Mouse (Mus musculus) layer of hippocampus, postnatal 25 days (tissue): ENCODE data around the gene Gm49387. TPM values are rescaled to one million over a fixed set of nuclear protein-coding genes. Genes with fewer than 3 reads are reported as not detected.
A peak's percentile ranks its signal among the peaks of the same experiment; 100 is the strongest.

ENCODE experiments used
- DNase-seq, 2 experiments: peaks; one replicate each; pipeline ENCODE4 v3.0.0; 2022; ENCODE audit warnings: mixed read lengths in 2 of 2, low spot score in 1 of 2; ENCODE audit errors: extremely low spot score in 1 of 2
- total RNA-seq, 2 experiments: library from RNA; stranded (reverse); gene quantifications; 2 replicates each; pipeline ENCODE4 v1.2.3; 2021

The Gm49387 gene
- total RNA-seq, 2 experiments from 2014 or later, result not detected

DNA sequence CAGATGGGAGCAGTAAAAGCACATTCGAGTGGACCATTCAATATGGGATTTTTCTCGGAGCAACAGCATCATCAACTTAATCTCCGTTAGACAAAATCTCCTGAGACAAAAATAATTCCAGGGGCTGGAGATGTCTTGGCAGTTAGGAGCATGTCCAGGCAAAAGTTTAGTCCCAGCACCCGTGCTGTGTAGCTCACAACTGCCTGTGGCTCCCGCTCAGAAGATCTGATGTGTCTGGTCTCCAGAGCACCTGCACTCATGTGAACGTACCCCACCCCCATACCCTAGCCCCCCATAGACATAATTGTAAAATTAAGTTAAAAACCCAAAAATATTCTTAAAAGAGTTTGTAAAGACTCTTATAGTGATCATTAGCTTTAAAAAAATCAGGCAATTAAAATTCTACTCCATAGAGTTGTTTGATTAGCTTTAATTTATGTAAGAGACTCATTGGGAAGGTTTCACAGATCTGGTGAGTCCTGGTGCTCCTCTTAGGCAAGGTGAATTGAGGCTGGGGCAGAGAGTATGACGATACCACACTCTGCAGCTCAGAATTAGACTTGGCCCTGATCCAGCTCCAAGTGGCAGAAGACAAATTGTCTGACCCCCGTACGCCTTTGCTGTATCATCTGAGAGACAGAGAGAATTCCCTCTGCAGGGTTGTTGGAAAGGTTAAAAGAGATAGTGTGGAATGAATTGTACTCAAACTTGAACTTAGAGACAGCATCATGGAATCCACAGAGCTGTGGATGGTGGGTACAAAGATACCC, 62.5 kb downstream of the Gm49387 start:
- no peak for DNase-seq

DNA sequence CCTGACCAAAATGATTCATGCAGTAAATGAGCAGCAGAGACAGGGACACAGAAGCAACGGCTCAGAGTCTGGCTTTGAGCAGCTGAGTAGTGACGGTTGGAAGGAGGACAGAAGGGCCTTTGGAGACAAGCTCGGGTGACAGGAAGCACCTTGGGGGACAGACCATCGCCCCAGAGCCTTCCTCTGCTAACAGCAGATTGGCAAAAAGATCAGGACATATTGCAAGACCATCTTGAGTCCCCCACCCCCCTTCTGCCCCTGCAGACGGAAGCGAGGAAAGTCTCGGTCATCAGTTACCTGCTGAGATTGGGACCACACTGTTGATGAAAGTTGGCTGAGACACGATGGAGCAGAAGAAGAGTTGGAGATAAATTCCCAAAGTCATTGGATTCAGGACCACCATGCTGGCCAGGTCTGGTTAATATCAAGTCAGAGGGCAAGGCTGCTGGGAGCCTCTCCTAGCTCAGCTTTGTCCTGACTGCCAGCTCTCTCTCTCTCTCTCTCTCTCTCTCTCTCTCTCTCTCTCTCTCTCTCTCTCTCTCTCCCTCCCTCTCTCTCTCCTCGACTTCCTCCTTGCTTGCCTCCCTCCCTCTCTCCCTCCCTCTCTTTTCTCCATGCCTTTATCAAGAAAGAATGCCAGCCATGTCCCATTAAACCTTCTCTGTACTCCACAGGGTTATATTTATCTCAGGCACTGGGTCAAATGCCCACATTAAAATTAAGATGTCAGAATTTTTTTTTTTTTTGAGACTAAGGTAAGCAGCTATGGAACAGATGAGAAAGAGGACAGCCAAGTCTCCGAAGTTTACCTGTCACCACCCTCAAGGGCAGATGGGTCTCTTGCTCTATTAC, 63.6 kb downstream of the Gm49387 start:
- DNase-seq, result no peak

DNA sequence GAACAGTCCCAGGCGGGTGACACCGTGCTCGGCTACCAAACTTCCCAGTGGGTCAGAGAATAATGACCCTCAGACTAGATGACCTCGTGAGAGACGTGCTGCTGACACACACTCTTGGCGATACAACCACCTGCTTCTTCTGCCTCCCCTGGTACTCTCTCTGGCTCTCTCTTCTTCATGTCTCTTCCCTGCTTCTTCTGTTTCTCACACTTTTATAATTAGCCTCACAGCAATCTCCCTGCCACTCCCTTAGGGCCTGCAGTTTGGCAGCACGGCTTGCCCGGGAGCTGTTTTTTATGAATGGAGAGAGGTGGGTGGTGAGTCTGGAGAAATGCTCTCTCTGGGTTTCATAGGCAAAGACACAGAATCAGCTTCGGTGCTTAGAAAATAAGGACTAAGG, 64.8 kb downstream of the Gm49387 start:
- no peak for DNase-seq

DNA sequence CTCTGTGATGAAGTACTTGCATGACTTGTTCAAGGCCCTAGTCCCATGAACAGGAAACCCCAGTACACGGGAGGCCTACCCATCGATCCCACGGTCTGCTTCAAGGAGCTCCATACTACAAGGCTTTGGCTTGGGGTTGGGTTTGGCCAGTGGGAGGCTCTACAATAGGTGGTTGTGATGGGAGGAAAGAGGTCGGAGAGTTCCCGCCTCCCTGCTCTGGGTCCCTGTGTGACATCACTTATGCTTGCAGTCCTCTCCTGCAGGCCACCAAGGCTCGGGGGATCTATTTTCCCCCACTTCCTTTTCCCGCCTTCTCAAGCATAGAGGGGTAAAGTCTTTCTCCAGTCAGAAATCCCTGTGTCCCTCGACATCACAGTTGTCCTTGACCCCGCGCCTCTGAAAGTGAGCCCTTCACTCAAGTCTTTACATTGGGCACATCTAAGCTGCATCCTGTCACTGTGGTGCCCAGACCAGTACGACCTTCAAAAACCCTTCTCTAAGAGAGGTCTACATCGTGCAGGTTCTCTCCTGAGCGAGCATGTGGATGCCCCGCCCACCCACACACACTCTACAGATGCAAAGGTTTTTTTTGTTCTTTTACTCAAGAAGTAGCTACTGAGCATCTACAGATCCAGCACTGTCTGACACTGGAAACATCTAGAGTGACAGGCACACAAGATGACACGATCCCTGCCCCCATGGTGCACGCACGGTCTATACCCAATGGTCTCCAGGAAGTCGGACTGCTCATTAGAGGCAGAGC, 65.6 kb downstream of the Gm49387 start:
- DNase-seq, result no peak

DNA sequence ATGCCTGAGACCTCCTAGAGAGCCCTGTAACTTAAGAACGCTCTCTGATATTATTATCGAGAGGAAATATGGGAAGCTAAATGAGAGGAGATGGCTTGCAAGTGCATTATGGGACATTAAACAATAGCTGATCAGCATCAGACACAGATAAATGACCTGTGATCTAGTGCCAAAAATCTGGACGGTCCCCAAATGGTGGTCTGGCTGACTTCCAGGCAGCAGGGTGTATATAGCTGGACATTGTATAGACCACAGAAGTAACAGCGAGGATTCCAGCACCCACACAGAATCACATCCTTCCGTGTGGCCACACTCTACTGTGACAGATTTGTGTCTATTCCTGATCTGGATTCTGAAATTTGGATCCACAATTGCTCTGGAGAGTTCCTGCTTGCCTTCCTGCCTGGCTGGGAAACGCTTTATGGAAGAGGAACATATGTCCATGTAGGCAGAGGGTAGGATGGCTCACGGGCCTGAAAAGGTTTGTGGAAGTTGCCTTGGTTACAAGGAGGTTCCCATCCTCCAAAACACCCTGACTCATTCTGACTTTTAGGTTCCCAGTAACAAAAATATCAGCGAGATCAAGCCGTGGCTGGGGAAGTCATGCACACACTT, 68.0 kb downstream of the Gm49387 start:
- peak; percentile 12 to 18 for DNase-seq

DNA sequence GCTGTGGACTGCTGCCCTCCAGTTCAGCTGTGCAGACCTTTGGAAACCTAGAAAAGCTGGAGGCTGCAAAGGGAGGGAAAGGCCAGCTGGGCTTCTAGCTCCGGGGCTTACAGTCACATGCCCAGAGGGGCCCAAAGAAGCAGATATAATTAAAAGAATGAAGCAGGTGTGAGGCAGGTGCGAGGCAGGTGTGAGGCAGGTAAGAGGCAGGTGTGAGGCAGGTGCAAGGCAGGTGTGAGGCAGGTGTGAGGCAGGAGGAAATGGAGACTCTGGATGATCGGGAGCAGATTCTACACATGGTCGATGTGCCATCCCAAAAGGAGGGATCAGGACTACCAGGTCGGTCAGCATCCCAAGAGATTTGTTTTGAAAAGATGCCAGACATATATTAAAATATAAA, 69.3 kb downstream of the Gm49387 start:
- DNase-seq, result no peak

DNA sequence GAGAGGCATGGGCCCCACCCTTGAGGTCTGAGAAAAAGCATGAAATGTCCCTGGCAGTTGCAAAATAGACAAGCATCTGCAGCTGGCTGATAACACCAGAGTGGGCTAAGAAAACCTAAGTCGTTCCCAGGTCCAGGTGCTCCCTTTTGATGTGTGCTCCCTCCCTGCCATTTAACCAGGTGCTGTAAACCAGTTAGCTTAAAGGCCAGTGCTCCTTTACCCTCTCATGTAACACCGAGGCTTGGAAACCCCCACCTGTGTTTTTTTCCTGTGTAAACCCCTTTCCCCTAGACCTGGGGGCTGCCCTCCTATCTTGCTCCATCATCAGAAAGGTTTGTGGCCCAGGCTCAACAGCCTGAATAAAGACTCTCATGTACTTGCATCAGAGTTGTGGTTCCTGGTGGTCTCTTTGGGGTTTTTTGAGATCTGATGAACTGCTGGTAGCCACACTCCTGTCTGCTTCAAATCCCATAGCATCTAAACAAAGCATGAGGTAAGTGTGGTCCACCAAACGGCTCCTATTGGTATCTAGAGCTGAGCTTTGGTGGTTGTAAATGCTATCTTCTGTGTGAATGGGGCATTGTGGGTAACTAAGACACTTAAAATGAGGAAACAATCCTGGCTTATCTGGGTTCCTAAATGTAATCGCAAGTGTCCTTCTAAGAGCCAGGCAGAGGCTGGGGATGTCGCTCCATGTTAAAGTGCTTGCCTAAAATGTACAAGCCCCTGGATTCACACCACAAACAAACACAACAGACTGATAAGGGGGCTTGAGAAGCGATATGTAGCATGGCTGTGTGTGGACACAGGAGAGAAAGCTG, 70.3 kb downstream of the Gm49387 start:
- DNase-seq, result no peak

DNA sequence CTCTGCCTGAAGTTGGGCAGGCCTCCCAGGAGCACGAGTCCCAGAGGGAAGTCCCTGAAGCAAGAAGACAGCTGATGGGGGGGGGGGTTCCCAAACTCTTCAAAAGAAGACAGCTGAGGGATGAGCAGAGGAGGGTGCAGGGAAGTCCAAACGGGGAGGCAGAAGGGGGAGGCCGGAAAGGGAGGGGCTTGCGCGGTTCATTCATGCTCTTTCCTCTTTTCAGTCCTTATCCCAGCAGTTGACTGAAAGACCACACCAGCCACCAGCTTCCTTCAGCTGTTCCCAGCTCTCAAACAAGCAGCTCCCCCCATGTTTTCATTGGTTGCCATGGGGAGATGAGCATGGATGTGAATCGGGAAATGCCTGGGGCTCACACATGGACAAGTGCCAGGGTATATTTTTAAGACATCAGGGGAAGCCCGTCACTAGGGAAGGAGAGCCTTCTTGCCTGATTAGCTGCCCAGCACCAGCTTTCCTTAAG, 71.5 kb downstream of the Gm49387 start:
- DNase-seq, result no peak

DNA sequence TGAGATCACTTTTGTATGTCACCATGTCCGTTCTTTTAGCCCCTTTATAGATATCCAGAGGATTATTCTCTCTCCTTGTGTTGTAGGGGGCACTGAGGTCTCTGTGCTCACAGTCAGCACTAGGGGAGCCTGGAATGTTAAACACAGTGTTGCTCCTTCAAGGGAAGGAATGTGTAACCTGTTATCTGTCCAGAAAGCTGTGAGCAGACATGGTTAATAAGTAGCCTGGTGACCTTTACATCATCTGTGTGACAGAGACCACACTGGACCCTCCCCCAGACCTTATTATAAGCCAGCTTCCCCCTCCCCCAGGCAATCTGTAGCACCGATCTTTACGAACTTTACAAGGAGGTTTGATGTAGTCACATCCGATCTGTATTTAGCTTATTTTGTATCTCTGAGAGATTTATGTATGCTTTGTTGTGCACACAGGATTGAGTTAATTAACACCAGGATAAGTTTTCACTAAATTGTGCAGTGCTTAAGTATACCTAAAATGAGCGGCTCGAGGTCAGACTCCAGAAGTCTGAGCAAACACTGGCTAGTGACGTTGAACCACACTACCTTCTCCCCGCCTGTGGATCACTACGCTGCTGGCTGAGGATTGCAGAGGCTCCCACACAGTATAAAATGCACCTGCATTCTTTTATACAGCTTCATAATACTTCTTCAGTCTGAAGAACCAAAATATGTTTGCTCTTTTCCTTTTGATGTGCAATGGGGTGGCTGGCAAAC, 75.0 kb downstream of the Gm49387 start:
- DNase-seq, result no peak

DNA sequence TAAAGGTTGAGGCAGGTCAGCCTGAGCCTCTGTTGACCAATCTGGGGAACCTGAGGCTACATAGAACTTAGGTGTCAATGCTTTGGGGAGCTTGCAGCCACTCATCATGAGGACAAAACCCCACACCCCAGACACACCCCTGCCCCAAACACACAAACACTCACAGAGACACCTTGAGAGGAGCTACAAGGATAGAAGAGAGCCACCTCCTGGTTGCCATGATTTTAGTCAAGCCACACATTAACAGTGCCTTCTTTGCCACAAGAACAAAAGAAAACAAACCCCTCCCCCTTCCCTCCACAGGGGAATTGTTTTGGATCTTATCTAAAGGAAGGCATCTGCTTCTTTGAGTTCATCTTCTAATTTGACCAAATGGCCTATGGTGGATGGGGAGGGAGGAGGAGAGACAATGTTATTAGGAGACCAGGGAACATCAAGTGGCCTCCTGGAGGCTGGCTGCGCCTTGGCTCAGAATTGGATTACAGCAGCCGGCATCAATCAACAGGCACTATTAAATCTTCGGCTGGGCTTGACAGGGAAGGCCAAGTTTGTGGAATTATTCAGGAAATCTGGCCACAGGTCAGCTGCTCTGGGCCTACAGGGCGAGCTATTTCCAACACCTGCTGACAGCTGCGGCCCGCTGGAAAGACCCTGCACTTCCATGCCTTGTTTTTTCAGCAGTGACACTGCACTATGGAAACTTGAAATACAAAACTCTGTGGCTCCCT, 76.1 kb downstream of the Gm49387 start:
- no peak for DNase-seq

DNA sequence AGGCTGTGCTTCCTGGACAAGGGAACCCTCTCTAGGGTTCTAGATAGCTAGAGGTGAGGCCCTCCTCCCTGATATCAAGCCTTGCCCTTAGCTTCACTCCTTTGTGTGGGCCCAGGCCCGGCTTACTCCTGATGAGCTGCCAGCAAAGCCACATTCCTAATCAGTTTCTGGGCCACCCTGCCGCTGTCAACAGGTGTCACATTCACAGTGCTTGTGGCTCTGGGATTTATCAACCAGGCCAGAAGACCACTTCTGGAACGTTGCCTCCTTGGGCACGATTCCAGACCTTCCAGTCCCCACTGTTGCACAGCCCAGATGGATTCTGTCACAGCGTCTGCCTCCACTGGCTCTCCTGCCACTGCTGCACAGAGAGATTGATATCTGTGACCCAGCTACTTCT, 79.8 kb downstream of the Gm49387 start:
- no peak for DNase-seq

DNA sequence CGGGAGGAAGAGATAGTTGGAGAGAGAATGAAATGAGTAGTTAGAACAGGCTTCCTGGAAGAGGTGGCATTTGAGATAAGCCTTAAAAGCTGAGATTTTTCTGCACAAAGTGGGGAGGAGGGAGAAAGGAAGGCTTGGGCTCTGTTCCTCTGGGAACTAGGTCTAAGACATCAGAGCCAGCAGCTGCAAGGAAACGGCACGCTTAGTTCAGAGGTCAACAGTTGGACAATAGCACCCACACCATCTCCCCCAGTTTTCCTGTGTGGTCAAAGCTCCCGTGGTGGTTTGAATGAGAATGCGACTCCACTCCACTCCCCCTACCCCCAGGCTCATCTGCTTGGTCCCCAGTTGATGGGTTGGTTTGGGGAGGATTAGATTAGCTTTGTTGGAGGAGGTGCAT, 81.5 kb downstream of the Gm49387 start:
- DNase-seq, result no peak

DNA sequence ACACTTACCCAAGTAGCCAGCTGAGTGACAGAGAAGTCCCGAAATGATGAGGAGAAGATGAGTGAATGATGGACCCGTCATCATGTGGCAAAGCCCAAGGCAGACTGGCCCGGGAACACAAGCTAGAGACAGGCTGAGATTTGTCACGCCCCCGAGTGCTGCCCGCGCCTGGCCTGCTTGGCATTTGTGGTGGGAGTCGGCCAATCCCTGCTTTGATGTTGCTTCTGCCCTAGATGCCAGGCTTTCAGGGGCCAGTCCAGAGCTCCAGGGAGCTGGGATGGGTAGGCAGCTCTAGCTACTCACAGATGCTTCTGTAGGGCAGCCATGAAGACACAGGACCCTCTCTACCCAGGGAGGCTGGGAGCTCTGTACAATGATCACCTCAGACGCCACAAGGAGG, 82.9 kb downstream of the Gm49387 start:
- DNase-seq, result no peak

DNA sequence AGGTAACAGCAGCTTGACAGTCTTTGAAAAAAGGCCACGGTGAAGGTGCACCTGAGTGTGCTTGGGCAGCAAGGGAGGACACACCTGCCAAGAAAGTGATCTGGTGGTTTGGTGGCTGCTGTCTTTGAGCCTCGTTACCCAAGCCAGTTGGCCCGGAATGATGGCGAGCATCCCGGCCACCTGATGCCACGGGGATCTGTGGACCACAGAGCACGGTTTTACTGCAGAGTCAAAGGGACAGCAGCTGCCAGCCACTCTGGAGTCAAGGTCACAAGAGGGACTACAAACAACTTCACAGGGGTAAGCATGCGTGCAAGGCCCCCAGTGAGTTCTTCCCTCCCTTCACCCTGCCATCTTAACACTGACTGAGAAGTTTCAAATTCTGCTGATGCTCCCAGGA, 83.4 kb downstream of the Gm49387 start:
- DNase-seq, result no peak

DNA sequence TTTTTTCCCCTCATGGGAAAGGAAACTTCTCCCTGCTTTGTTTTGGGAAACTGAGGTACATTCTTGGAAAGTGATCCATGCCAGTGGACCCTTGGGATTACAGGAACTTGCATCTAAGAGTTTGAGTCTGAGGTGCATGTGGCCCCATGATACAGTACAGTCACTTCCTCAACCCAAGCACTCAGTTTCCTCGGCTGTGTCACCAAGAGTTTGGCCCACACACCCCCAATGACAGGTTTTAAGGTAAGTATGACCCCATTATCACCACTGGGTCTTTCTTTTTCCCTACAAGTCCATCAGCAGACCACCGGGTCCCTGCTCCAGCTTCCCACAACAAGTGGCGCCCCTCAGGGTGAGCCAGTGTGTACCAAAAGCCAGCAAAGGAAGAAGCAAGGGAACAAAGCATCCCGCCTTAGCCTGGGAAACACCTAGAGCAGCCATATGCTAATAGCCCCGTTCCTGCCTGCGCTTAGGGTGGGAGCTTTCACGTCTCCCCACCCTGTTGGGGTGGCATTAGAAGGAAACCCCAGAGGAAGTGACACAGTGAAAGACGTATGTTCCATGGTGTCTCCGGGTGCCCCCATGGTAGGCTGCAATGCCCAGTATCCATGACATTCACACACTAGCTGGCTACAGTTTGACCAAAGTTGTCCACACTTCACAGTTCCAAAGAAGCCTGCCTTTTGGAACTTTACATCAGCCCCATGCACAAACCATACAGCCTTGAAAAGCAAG, 84.0 kb downstream of the Gm49387 start:
- no peak for DNase-seq

DNA sequence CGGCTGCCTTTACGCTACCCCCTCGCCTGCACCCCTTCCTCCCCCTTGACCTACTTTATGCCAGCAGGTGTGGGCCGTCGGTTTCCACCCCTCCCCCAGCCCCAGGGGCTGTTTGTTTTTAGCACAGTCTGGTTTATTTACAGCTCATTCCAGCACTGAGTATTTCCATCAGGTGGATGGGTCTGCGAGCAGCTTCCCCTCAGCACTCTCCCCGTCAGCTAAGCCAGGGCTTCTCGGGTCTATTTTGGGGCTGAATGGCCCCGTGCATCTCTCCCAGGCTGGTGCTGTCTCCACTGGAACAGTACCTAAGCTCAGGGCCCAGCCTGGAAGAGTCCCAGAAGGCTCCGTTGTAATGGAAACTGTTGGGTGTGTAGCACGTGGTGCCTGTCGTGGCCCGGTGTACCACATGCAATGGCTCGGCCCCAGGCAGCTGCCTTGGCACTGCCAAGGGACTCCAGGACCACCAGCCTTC, 84.7 kb downstream of the Gm49387 start:
- no peak for DNase-seq

DNA sequence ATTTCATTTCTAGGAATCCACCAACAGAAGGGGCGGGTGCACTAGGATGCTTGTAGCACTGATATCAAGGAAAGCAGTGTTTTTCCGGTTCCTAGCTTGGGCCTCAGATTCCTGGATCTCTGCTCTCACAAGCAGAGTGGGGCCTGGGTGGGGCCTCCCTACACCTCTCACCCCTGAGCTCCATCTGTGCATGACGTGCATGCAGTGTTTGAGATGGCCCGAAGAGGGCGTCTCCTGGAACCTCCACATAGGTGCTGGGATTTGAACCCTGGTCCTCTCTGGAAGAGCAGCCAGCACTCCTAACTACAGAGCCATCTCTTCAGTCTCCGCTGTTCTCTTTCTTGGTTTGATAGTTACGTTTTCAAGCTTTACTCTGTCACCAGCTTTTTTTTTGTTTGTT, 85.7 kb downstream of the Gm49387 start:
- no peak for DNase-seq
